Mouse (Mus musculus) left cerebral cortex, postnatal 36 days (tissue): ENCODE results near the gene Rac3. TPM values are rescaled to one million over a fixed set of nuclear protein-coding genes. Genes with fewer than 3 reads are reported as not detected.
"Not testable (repeated sequence)": the region's sequence is repeated elsewhere in the genome, so short reads cannot be mapped to it uniquely, and the experiment has no call there.

Source experiments
- DNase-seq, 2 experiments: peaks; one replicate each; pipeline ENCODE4 v3.0.0; 2021 to 2022; ENCODE audit warnings: low spot score in 2 of 2, mixed read lengths in 1 of 2
- intact Hi-C: fragments of 180-260 bp; cut with DNase I; formaldehyde crosslinking; loops from one replicate; pipeline ENCODE4 v1.15.1; 2025
- total RNA-seq, 2 experiments: library from RNA; stranded (reverse); gene quantifications; 2 replicates each; pipeline ENCODE4 v1.2.3; 2021

Rac3 gene
- total RNA-seq, 2 experiments from 2014 or later: 34.7 to 39.9 TPM

DNA sequence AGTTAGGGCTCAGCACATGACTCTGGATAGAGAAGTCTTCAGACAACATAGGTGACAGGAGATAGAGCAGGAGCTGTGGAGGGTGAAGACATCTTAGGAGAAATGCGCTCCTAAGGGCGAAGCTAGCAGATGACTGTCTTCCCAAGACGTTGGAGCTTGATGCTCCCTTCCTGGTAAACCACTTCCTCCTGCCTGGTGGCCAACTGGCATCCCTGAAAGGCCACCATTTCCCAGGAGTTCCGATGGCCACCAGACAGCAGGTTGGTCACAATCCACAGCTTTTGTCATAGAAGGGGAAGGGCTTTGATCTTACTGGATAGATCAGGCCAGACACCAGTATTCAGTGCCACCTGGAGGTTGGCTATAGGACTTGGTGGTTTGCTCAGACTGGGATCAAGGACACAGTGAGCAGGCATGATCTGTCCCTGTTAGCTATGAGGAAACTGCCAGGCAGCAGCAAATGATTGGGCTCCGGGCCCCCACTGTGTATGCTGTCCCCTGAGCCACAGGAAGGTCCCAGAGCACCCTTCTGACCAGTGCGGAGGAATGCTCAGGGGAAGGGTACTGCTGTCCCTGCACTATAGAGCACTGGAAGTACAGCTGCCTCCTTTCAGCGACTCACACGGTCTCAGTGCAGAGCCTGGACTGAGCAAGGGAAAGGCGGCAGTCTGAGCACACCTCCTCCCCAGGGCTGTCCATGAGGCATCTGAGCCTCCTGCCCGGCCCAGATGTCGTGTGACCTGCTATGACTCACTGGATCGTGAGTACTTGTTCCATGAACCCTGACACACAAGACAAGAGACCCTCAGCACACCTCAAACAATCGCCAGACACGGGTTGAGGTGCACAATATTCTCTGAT, 40.8 kb downstream of the Rac3 start:
- intact Hi-C loops: no loop called here
- no peak for DNase-seq

DNA sequence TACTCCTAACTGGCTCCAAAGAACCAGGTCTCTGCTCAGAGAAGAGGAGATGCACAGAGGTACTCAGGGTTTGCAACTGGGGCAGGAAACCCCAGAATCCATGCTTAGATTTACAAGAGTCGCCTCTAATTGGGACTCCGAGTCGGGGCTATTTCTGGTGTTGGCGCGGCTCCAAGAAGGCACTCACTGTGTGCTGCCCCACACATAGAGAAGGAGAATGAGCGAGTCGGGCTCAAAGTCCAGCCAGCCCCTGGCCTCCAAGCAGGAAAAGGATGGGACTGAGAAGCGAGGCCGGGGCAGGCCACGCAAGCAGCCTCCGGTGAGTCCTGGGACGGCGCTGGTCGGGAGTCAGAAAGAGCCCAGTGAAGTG, 41.4 kb downstream of the Rac3 start, which contains the start of gene Hmga1b:
Gene Hmga1b, plus strand, starts transcription at position 123 of the 370 bp plus-strand sequence.
- DNase-seq, intact Hi-C loops: not testable (repeated sequence)

GRCm38 (mm10) chr11:120763121-120763999, 42.1 kb downstream of the Rac3 start:
- DNase-seq, intact Hi-C loops: not testable (repeated sequence)

- DNase-seq: not testable (repeated sequence)
These were observed 45.8 kb downstream of the Rac3 start for GRCm38 (mm10) chr11:120767023-120767422.

DNA sequence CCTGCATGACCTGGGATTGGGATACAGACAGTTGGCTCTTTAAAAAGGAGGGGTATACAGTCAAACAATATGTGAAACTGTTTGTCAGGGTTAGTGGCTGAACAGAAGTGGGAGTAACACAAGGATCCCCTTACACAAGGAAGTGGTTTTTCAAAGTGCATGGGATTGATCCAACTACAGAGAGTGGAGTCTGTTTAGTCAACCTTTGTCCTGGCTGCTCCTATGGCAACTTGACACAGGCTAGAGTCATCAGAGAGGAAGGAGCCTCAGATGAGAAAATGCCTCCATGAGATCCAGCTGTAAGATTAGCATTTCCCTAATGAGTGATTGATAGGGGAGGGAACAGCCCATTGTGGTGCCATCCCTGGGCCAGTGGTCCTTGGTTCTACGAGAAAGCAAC, 46.9 kb downstream of the Rac3 start:
- intact Hi-C loops: no loop called here
- DNase-seq: no peak

More at GRCm38 (mm10) chr11:120767023-120767422, 45.8 kb downstream of the Rac3 start:
- intact Hi-C loops: not testable (repeated sequence)

GRCm38 (mm10) chr11:120772749-120773148, 51.5 kb downstream of the Rac3 start:
- DNase-seq: no peak
- intact Hi-C loops: loop anchor here (10.0 kb wide), 1 partner anchor 118 kb away; no protein-coding TSS in a partner anchor

Other genes with a start within 250 kb of the Rac3 start
- gene Mrpl12, start 236.9 kb upstream of the Rac3 start, total RNA-seq: 10 to 100 TPM; 75.6 to 78.5 TPM
- gene Slc25a10, start 229.6 kb upstream of the Rac3 start, total RNA-seq: 10 to 100 TPM; 18.2 to 21.9 TPM
- gene Gcgr, start 190.8 kb upstream of the Rac3 start, total RNA-seq: not detected
- 10 to 100 TPM; 73.4 to 91.7 TPM for gene Mcrip1, start 171.7 kb upstream of the Rac3 start, total RNA-seq
- gene Ppp1r27, start 170.3 kb upstream of the Rac3 start, total RNA-seq: not detected
- 100 to 1,000 TPM; 122 to 126 TPM for gene P4hb, start 148.2 kb upstream of the Rac3 start, total RNA-seq
- gene Arhgdia, start 139.8 kb upstream of the Rac3 start, total RNA-seq: 100 to 1,000 TPM; 304 to 344 TPM
- 10 to 100 TPM; 59.7 to 67.5 TPM for gene Alyref, start 123.1 kb upstream of the Rac3 start, total RNA-seq
- gene Anapc11, start 123.0 kb upstream of the Rac3 start, total RNA-seq: 10 to 100 TPM; 91.4 to 99.7 TPM
- 1 to 10 TPM in 1 of 2 experiments, not detected in 1; 1.2 TPM for gene Npb, start 113.0 kb upstream of the Rac3 start, total RNA-seq
- gene Pcyt2, start 103.5 kb upstream of the Rac3 start, total RNA-seq: 100 to 1,000 TPM; 115 to 135 TPM
- 10 to 100 TPM; 37.8 to 43.3 TPM for gene Sirt7, start 96.2 kb upstream of the Rac3 start, total RNA-seq
- gene Mafg, start 87.9 kb upstream of the Rac3 start, total RNA-seq: 100 to 1,000 TPM in 1 of 2 experiments, 10 to 100 TPM in 1; 76.5 to 103 TPM
- gene Pycr1, start 77.7 kb upstream of the Rac3 start, total RNA-seq: 1 to 10 TPM; 2.9 to 3.9 TPM
- 10 to 100 TPM in 1 of 2 experiments, 1 to 10 TPM in 1; 8.2 to 11.9 TPM for gene Myadml2, start 73.3 kb upstream of the Rac3 start, total RNA-seq
- gene Notum, start 60.3 kb upstream of the Rac3 start, total RNA-seq: 1 to 10 TPM; 5.6 to 6.6 TPM
- gene Aspscr1, start 48.5 kb upstream of the Rac3 start, total RNA-seq: 10 to 100 TPM; 53.1 to 56.9 TPM
- 10 to 100 TPM; 18.1 to 19.2 TPM for gene Cenpx, start 7.7 kb upstream of the Rac3 start, total RNA-seq
- gene Lrrc45, start 7.5 kb upstream of the Rac3 start, total RNA-seq: 10 to 100 TPM; 41.9 to 66.1 TPM
- gene Dcxr, start 5.8 kb downstream of the Rac3 start, total RNA-seq: 10 to 100 TPM in 1 of 2 experiments, 1 to 10 TPM in 1; 8.7 to 10.3 TPM
- gene Cbr2, start 10.6 kb downstream of the Rac3 start, total RNA-seq: 1 to 10 TPM in 1 of 2 experiments, under 1 TPM in 1; 0.32 to 1.6 TPM
- 10 to 100 TPM; 23.4 to 34.8 TPM for gene Hmga1b, start 41.3 kb downstream of the Rac3 start, total RNA-seq
- 10 to 100 TPM; 63.7 to 65.9 TPM for gene Rfng, start 62.7 kb downstream of the Rac3 start, total RNA-seq
- 100 to 1,000 TPM; 130 to 153 TPM for gene Gps1, start 62.8 kb downstream of the Rac3 start, total RNA-seq
- gene Dus1l, start 74.9 kb downstream of the Rac3 start, total RNA-seq: 10 to 100 TPM; 39.4 to 42.4 TPM
- gene Fasn, start 103.1 kb downstream of the Rac3 start, total RNA-seq: 100 to 1,000 TPM; 182 to 190 TPM
- 10 to 100 TPM in 1 of 2 experiments, 1 to 10 TPM in 1; 6.2 to 10.7 TPM for gene Ccdc57, start 211.4 kb downstream of the Rac3 start, total RNA-seq
- 1 to 10 TPM; 3.5 to 5.5 TPM for gene Slc16a3, start 227.0 kb downstream of the Rac3 start, total RNA-seq